Mouse (Mus musculus) embryonic fibroblast, embryonic 13.5 days (primary cell): ENCODE measurements around the gene AI464131.

Experiments used
- CTCF ChIP-seq: IDR thresholded peaks from 2 replicates; pipeline ENCODE4 v1.5.1; 2011; ENCODE audit warnings: mild to moderate bottlenecking, control low read depth, low read length, moderate library complexity, borderline replicate concordance; ENCODE audit not compliant: insufficient read depth
- POLR2A ChIP-seq: IDR thresholded peaks from 2 replicates; pipeline ENCODE4 v1.6.1; 2011; ENCODE audit warnings: low read depth, mild to moderate bottlenecking, control low read depth, low read length, moderate library complexity

DNA sequence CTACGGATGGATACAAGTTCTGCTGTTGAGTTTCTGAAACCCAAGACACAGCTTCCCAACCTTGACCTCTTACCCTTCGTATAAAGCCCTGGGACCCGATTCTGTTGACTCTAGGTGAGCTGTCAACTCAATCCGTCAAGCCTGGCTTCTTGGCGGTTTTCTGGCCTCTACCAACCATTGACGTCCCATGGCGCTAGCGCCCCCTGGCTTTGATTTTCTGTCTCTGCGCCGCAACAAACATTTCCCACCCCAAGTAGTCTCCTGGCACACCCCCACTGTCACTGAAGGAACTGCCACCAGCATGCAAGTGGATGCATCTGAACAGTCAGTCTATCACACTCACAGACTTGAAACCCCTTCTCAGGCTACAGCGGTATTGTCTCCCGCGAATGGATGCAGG, 3.3 kb upstream of the AI464131 start:
- TF ChIP-seq CTCF (no peak), POLR2A (no peak)
